Mouse (Mus musculus): ENCODE measurements around the gene Wdr63.

DNA sequence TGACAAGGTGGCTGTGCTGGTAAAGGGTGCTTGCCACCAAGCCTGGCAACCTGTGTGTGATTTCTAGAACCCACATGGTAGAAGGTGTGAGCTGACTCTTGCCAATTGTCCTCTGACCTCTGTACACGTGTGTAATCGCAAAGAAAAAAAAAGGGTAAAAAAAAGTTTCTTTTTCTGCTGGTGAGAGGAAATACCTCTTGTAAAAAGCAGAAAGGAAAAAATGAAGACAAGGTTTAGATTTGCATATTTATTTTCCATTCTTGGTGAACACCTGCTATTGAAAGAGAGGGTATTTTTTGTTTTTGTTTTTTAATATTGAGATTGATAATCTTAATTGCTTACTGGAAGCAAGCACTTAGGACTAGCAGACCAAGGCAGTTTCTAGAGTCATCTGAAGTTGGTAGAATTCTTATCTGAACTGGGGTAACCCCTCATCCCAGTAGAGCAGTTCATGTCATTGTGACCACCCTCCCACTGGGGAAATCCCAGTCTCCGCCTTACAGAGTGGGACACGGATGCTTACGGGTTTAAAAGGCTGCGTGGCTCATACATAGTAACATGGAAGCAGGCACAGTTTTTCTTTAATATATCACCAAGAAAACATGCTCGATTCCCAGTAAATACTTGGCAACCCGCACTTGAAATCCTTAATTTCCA, 15.0 kb upstream of the Wdr63 start:
- TF ChIP-seq POLR2A (IDR thresholded peaks at IDR 0.05; ENCODE audit: control insufficient read depth, low read depth, low read length): no peak
- no peak for TF ChIP-seq CTCF (IDR thresholded peaks at IDR 0.05; ENCODE audit: control insufficient read depth, insufficient read depth, insufficient replicate concordance, low read depth, low read length)

All from testis, adult 2 months (tissue).